Mouse (Mus musculus): ENCODE measurements around the gene Rpl32. TPM values are rescaled to one million over a fixed set of nuclear protein-coding genes. Genes with fewer than 3 reads are reported as not detected.

Gene Rpl32
- polyA plus RNA-seq (2015; fragmentation: Nextera tagmentation; extraction: Ambion mirVana): 2,176 and 2,210 TPM in 2 replicates

GRCm38 (mm10) chr6:115808488-115809231 lies at the start of gene Rpl32:
Gene Rpl32 (minus strand): TSS chr6:115808747.
- Histone ChIP-seq H3K27ac (peak within 1 kb of the TSS; percentile 96), H3K4me2 (peak within 1 kb of the TSS; percentile 85), H3K9me3 (no peaks in the 10 kb centered on the region), H3K27me3 (replicated peaks) (no peaks in the 10 kb centered on the region), H3K4me1 (peaks cover 18% of the 10 kb centered on the region), H3K9ac (peak within 1 kb of the TSS; percentile 92), H3K4me3 (replicated peaks) (peak within 1 kb of the TSS; percentile 98), H3K36me3 (peaks cover 28% of the 10 kb centered on the region)
- under 1% methylated on average over 47 of the region's 47 CpGs for WGBS
- ATAC-seq (ENCODE audit: insufficient read depth, low FRiP score, low read depth): peak; percentile 83; the same call in 1 of the 2 replicates

- no peak overlapping the region for H3K9ac ChIP-seq
- no peaks in the 10 kb centered on the region for H3K9me3 ChIP-seq
- peaks cover 26% of the 10 kb centered on the region for H3K4me1 ChIP-seq
- WGBS: 44% methylated on average over 4 of the region's 4 CpGs
- H3K4me2 ChIP-seq: peak overlapping the region; percentile 6; the same call in 1 of the 2 replicates
- ATAC-seq (ENCODE audit: insufficient read depth, low FRiP score, low read depth): no peak
- H3K27ac ChIP-seq: peak overlapping the region; percentile 64
- no peak overlapping the region for H3K4me3 ChIP-seq (replicated peaks)
- no peaks in the 10 kb centered on the region for H3K36me3 ChIP-seq
- no peaks in the 10 kb centered on the region for H3K27me3 ChIP-seq (replicated peaks)
Measured at GRCm38 (mm10) chr6:115856361-115856745, 47.8 kb upstream of the Rpl32 start.

GRCm38 (mm10) chr6:115855733-115856360 lies 47.3 kb upstream of the Rpl32 start:
- WGBS: 71% methylated on average over 3 of the region's 3 CpGs
- peak overlapping the region; percentile 64 for H3K27ac ChIP-seq

DNA sequence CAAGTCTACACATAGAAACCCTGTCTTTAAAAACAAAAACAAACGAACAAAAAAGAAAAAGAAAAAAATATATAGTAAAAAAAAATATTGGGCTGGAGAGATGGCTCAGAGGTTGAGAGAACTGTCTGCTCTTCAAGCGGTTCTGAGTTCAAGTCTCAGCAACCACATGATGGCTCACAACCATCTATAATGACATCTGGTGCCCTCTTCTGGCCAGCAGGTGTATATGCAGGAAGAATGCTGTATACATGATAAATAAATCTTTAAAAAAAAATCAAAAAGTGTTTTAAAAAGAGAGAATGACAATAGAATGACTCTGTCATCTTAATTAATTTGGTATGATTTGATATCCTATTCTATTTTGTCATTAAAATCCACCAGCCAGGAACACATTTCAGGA lies 45.9 kb upstream of the Rpl32 start:
- no peaks in the 10 kb centered on the region for H3K9me3 ChIP-seq
- H3K36me3 ChIP-seq: peaks cover 6% of the 10 kb centered on the region; the same call in 1 of the 2 replicates
- 61% methylated on average over 2 of the region's 2 CpGs for WGBS
- no peak overlapping the region for H3K4me2 ChIP-seq
- H3K27ac ChIP-seq: no peak overlapping the region
- no peaks in the 10 kb centered on the region for H3K27me3 ChIP-seq (replicated peaks)
- no peak overlapping the region for H3K4me3 ChIP-seq (replicated peaks)
- no peak overlapping the region for H3K9ac ChIP-seq
- no peak for ATAC-seq (ENCODE audit: insufficient read depth, low FRiP score, low read depth)
- peaks cover 17% of the 10 kb centered on the region for H3K4me1 ChIP-seq

More at GRCm38 (mm10) chr6:115855733-115856360, 47.3 kb upstream of the Rpl32 start:
- Histone ChIP-seq H3K9ac (no peak overlapping the region), H3K36me3 (no peaks in the 10 kb centered on the region), H3K9me3 (no peaks in the 10 kb centered on the region), H3K4me2 (0 out of 2 replicates have a peak overlapping the region, but pooled peaks have one; percentile 6), H3K4me1 (peaks cover 26% of the 10 kb centered on the region), H3K4me3 (replicated peaks) (no peak overlapping the region), H3K27me3 (replicated peaks) (no peaks in the 10 kb centered on the region)
- no peak for ATAC-seq (ENCODE audit: insufficient read depth, low FRiP score, low read depth)

GRCm38 (mm10) chr6:115853985-115854384 lies 45.4 kb upstream of the Rpl32 start:
- H3K9me3 ChIP-seq: no peaks in the 10 kb centered on the region
- WGBS: 36% methylated on average over 7 of the region's 7 CpGs
- peaks cover 6% of the 10 kb centered on the region; the same call in 1 of the 2 replicates for H3K36me3 ChIP-seq
- peak overlapping the region; percentile 71 for H3K4me2 ChIP-seq
- H3K4me1 ChIP-seq: peaks cover 13% of the 10 kb centered on the region
- peak overlapping the region; percentile 67 for H3K4me3 ChIP-seq (replicated peaks)
- H3K27ac ChIP-seq: peak overlapping the region; percentile 90
- ATAC-seq (ENCODE audit: insufficient read depth, low FRiP score, low read depth): no peak
- no peaks in the 10 kb centered on the region for H3K27me3 ChIP-seq (replicated peaks)
- peak overlapping the region; percentile 53 for H3K9ac ChIP-seq

DNA sequence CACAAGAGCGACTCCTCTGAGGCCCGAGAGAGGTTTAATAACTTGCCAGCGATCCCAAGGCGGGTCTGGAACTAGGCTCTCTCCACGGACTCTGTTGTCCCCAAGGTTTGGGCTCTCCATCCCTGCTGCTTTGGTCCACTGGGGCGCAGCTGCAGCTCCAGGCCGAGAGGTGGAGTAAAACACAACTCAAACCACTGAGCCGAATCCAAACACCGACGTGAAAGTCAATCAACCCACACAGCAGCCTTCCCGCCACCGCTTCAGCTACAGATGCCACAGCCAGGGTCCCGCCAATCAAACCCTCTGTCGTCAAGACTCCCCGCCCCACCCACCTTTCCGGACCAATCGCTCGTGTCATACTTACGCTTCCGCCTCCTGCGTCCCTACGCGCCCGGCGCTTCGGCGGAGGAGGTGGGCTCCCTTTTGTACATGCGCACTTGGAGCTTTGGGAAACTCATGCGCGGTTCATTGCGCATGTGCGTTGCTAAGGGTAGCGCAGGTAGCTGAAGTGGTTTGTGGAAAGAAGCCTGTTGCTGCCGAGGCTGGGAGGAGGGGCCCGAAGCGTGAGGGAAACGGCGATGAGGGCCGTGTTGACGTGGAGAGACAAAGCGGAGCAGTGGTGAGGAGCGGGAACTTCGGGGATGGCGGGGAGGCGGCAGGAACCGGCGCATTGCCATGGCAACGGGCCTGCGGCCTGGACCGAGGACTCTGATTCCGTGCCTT lies 44.7 kb upstream of the Rpl32 start, which contains the start of the genes Mbd4 and Ift122:
Mbd4 (minus strand) TSS at position 281 of the 723 bp plus-strand sequence.
Ift122 (plus strand) TSS at position 380 of the 723 bp plus-strand sequence.
- no peaks in the 10 kb centered on the region for H3K9me3 ChIP-seq
- peak within 1 kb of the TSS; percentile 90 for H3K27ac ChIP-seq
- WGBS: under 1% methylated on average over 51 of the region's 51 CpGs
- peak within 1 kb of the TSS; percentile 53 for H3K9ac ChIP-seq
- peaks cover 6% of the 10 kb centered on the region; the same call in 1 of the 2 replicates for H3K36me3 ChIP-seq
- H3K27me3 ChIP-seq (replicated peaks): no peaks in the 10 kb centered on the region
- peaks cover 12% of the 10 kb centered on the region; the same call in 1 of the 2 replicates for H3K4me1 ChIP-seq
- peak within 1 kb of the TSS; percentile 71 for H3K4me2 ChIP-seq
- peak within 1 kb of the TSS; percentile 67 for H3K4me3 ChIP-seq (replicated peaks)
- ATAC-seq (ENCODE audit: insufficient read depth, low FRiP score, low read depth): peak; percentile 98

GRCm38 (mm10) chr6:115852446-115853090 lies 44.0 kb upstream of the Rpl32 start:
- Histone ChIP-seq H3K9me3 (no peaks in the 10 kb centered on the region), H3K4me2 (peak overlapping the region; percentile 70), H3K9ac (peak overlapping the region; percentile 30; the same call in 1 of the 2 replicates), H3K27me3 (replicated peaks) (no peaks in the 10 kb centered on the region), H3K27ac (peak overlapping the region; percentile 79), H3K4me1 (peaks cover 12% of the 10 kb centered on the region; the same call in 1 of the 2 replicates), H3K36me3 (peaks cover 6% of the 10 kb centered on the region; the same call in 1 of the 2 replicates), H3K4me3 (replicated peaks) (peak overlapping the region; percentile 67)
- no peak for ATAC-seq (ENCODE audit: insufficient read depth, low FRiP score, low read depth)
- 5% methylated on average over 20 of the region's 20 CpGs for WGBS

GRCm38 (mm10) chr6:115848598-115849304 lies 40.2 kb upstream of the Rpl32 start:
- ATAC-seq (ENCODE audit: insufficient read depth, low FRiP score, low read depth): no peak
- no peaks in the 10 kb centered on the region for H3K27me3 ChIP-seq (replicated peaks)
- no peak overlapping the region for H3K4me2 ChIP-seq
- H3K27ac ChIP-seq: no peak overlapping the region
- H3K4me1 ChIP-seq: peaks cover 4% of the 10 kb centered on the region; the same call in 1 of the 2 replicates
- peaks cover 13% of the 10 kb centered on the region for H3K36me3 ChIP-seq
- H3K9ac ChIP-seq: no peak overlapping the region
- 95% methylated on average over 10 of the region's 10 CpGs for WGBS
- no peak overlapping the region for H3K4me3 ChIP-seq (replicated peaks)
- H3K9me3 ChIP-seq: no peaks in the 10 kb centered on the region

- Histone ChIP-seq H3K4me2 (no peak overlapping the region), H3K27me3 (replicated peaks) (no peaks in the 10 kb centered on the region), H3K4me3 (replicated peaks) (no peak overlapping the region), H3K36me3 (peaks cover 22% of the 10 kb centered on the region), H3K27ac (no peak overlapping the region), H3K9me3 (no peaks in the 10 kb centered on the region), H3K4me1 (peaks cover under 1% of the 10 kb centered on the region; the same call in 1 of the 2 replicates), H3K9ac (no peak overlapping the region)
- ATAC-seq (ENCODE audit: insufficient read depth, low FRiP score, low read depth): no peak
- WGBS: 29% methylated on average over 8 of the region's 8 CpGs
Measured at GRCm38 (mm10) chr6:115846640-115847411, 38.3 kb upstream of the Rpl32 start.

GRCm38 (mm10) chr6:115845006-115845405 lies 36.5 kb upstream of the Rpl32 start:
- H3K4me1 ChIP-seq: no peaks in the 10 kb centered on the region
- no peak overlapping the region for H3K9ac ChIP-seq
- no peak for ATAC-seq (ENCODE audit: insufficient read depth, low FRiP score, low read depth)
- no peak overlapping the region for H3K27ac ChIP-seq
- H3K9me3 ChIP-seq: no peaks in the 10 kb centered on the region
- H3K4me2 ChIP-seq: no peak overlapping the region
- peaks cover 16% of the 10 kb centered on the region for H3K36me3 ChIP-seq
- H3K4me3 ChIP-seq (replicated peaks): no peak overlapping the region
- WGBS: 90% methylated on average over 4 of the region's 4 CpGs
- H3K27me3 ChIP-seq (replicated peaks): no peaks in the 10 kb centered on the region
